Mouse (Mus musculus) C2C12 (cell line): ENCODE measurements around the gene 2310061I04Rik.

Experiments used
- CTCF ChIP-seq: IDR thresholded peaks from one replicate; pipeline ENCODE4 v1.5.1; 2011; ENCODE audit not compliant: control insufficient read depth, insufficient read depth, insufficient read length
- FOSL1 ChIP-seq: IDR thresholded peaks from one replicate; pipeline ENCODE4 v1.8.0; 2011; ENCODE audit warnings: mild to moderate bottlenecking, low read length; ENCODE audit not compliant: poor library complexity, insufficient read depth, severe bottlenecking
- MAX ChIP-seq: IDR thresholded peaks from one replicate; pipeline ENCODE4 v1.6.1; 2011; ENCODE audit warnings: mild to moderate bottlenecking, control low read depth
- MYOD1 ChIP-seq: IDR thresholded peaks from one replicate; pipeline ENCODE4 v1.6.1; 2011; ENCODE audit warnings: low read depth; ENCODE audit not compliant: control insufficient read depth, insufficient read length
- MYOG ChIP-seq: IDR thresholded peaks from one replicate; pipeline ENCODE4 v1.6.1; 2011; ENCODE audit not compliant: control insufficient read depth, insufficient read length; ENCODE audit errors: extremely low read depth
- USF1 ChIP-seq: IDR thresholded peaks from one replicate; pipeline ENCODE4 v1.6.1; 2011; ENCODE audit warnings: low read depth, mild to moderate bottlenecking, control low read depth, moderate library complexity

DNA sequence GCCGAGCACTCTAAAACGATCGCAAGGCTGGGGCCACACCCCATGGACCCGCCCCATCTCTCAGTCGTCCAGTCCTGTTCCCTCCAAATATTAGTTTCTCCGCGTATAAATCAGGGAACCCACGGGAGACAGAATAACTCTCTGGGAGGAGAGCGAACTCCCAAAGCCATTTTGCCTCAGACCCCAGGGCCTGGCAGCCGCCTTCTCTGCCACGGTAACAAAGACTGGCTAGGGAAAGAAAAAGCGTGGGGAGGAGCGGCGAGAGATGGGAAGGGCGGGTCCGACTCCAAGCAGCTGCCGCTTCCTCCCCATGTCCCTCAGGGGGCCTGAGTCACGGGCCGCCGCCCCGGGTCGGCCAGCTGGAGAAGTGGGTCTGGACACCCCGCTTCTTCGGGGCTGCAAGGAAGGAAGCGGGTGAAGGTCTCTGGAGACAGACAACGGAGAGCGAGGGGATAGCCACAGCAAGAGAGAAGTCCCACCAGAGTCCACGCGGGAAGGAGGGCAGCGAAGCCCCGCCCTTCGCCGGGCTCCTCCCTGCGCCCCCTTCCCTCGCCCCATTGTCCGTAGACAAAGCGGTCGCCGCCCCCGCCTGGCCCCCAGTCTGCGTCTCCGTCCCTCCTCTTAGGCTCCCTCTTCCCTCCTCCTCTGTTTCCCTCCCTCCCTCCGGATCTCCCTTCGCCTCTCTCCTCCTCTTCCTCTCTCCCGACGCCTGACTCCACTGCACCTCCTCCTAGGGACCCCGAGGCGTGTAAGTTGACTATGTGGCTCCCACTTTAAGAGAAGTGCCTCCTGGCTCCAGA is 31.6 kb downstream of the 2310061I04Rik start, which contains the start of gene Ppp1r18:
- TF ChIP-seq CTCF (no peak), USF1 (no peak), MAX (peak; percentile 11), FOSL1 (no peak), MYOG (no peak), MYOD1 (peak; percentile 67)
